Mouse (Mus musculus) A20 (cell line): ENCODE measurements around the gene Mars.

Experiments used
- DNase-seq: peaks from one replicate; pipeline ENCODE4 v3.0.0-alpha.2; 2011; ENCODE audit warnings: low read depth, low spot score

Gene Mars

GRCm38 (mm10) chr10:127287271-127287935 lies 24.2 kb downstream of the Mars start:
- no peak for DNase-seq

GRCm38 (mm10) chr10:127286730-127287129 lies 24.9 kb downstream of the Mars start:
- DNase-seq, result no peak

GRCm38 (mm10) chr10:127286194-127286593 lies 25.4 kb downstream of the Mars start:
- no peak for DNase-seq

GRCm38 (mm10) chr10:127285644-127286043 lies 25.9 kb downstream of the Mars start:
- DNase-seq, result no peak

GRCm38 (mm10) chr10:127284724-127285500 lies 26.7 kb downstream of the Mars start:
- DNase-seq, result no peak

- no peak for DNase-seq
Measured at GRCm38 (mm10) chr10:127284105-127284622, 27.4 kb downstream of the Mars start.

- no peak for DNase-seq
Measured at GRCm38 (mm10) chr10:127282620-127283215, 28.9 kb downstream of the Mars start.

GRCm38 (mm10) chr10:127281316-127281715 lies 30.3 kb downstream of the Mars start:
- no peak for DNase-seq

- DNase-seq, result peak; percentile 16
Measured at GRCm38 (mm10) chr10:127279730-127280129, 31.9 kb downstream of the Mars start.

GRCm38 (mm10) chr10:127274261-127275022 lies 37.1 kb downstream of the Mars start:
- no peak for DNase-seq

- DNase-seq, result no peak
Measured at GRCm38 (mm10) chr10:127272371-127272770, 39.2 kb downstream of the Mars start.

- no peak for DNase-seq
Measured at GRCm38 (mm10) chr10:127269884-127270283, 41.7 kb downstream of the Mars start.

GRCm38 (mm10) chr10:127269036-127269435 lies 42.5 kb downstream of the Mars start:
- DNase-seq, result no peak

GRCm38 (mm10) chr10:127268401-127268800 lies 43.2 kb downstream of the Mars start:
- DNase-seq, result no peak

GRCm38 (mm10) chr10:127267318-127267717 lies 44.3 kb downstream of the Mars start:
- DNase-seq, result no peak

- peak; percentile 95 for DNase-seq
Measured at GRCm38 (mm10) chr10:127266112-127267091, 45.2 kb downstream of the Mars start, which contains the start of gene Dctn2. Gene Dctn2 (plus strand): TSS chr10:127266368.

GRCm38 (mm10) chr10:127265727-127266111 lies 45.9 kb downstream of the Mars start:
- DNase-seq, result peak; percentile 68

- DNase-seq, result no peak
Measured at GRCm38 (mm10) chr10:127264971-127265370, 46.6 kb downstream of the Mars start.

GRCm38 (mm10) chr10:127264336-127264735 lies 47.2 kb downstream of the Mars start:
- no peak for DNase-seq

- no peak for DNase-seq
Measured at GRCm38 (mm10) chr10:127263631-127264030, 48.0 kb downstream of the Mars start.
